Mouse (Mus musculus) heart, postnatal 0 days (tissue): Measurements from ENCODE around the gene Glmp. TPM values are rescaled to one million over a fixed set of nuclear protein-coding genes. Genes with fewer than 3 reads are reported as not detected.

Source experiments
- ATAC-seq: fragments of 200-750 bp; cut with Nextera tagmentation; 2 replicates; pipeline ENCODE4 v1.8.0; 2017; ENCODE audit warnings: low read depth, moderate number of reproducible peaks, moderate library complexity; ENCODE audit not compliant: insufficient read depth
- DNase-seq: peaks from one replicate; pipeline ENCODE4 v3.0.0-alpha.2; 2016; ENCODE audit warnings: low spot score
- H3K27ac ChIP-seq: fragments of 300-500 bp; sonication (generic); 2 replicates; pipeline ENCODE4 v1.5.1; 2014; ENCODE audit warnings: low read depth, mild to moderate bottlenecking
- H3K27me3 ChIP-seq: fragments of 300-500 bp; sonication (generic); 2 replicates; pipeline ENCODE4 v1.6.1; 2014; ENCODE audit warnings: low read length, mixed read lengths; ENCODE audit not compliant: control insufficient read depth, insufficient read depth
- H3K36me3 ChIP-seq: fragments of 300-500 bp; sonication (generic); replicated peaks from 2 replicates; pipeline ENCODE4 v1.6.1; 2014; ENCODE audit warnings: low read length, mixed read lengths; ENCODE audit not compliant: control insufficient read depth, insufficient read depth
- H3K4me1 ChIP-seq: fragments of 300-500 bp; sonication (generic); 2 replicates; pipeline ENCODE4 v1.6.1; 2014; ENCODE audit warnings: antibody characterized with exemption; ENCODE audit not compliant: control insufficient read depth, insufficient read depth
- H3K4me2 ChIP-seq: fragments of 300-500 bp; sonication (generic); 2 replicates; pipeline ENCODE4 v1.6.1; 2014; ENCODE audit warnings: low read depth, mild to moderate bottlenecking, low read length, moderate library complexity
- H3K4me3 ChIP-seq: fragments of 300-500 bp; sonication (generic); 2 replicates; pipeline ENCODE4 v1.5.1; 2014; ENCODE audit warnings: low read depth, low read length
- H3K9ac ChIP-seq: fragments of 300-500 bp; sonication (generic); replicated peaks from 2 replicates; pipeline ENCODE4 v1.6.1; 2014; ENCODE audit warnings: low read depth, low read length, mixed read lengths
- H3K9me3 ChIP-seq: fragments of 300-500 bp; sonication (generic); replicated peaks from 2 replicates; pipeline ENCODE4 v1.6.1; 2016; ENCODE audit warnings: low read length; ENCODE audit not compliant: control insufficient read depth
- CTCF ChIP-seq: IDR thresholded peaks from 2 replicates; pipeline ENCODE4 v1.5.1; 2016; ENCODE audit warnings: antibody characterized with exemption, control low read depth, low read depth
- EP300 ChIP-seq: IDR thresholded peaks from 2 replicates; pipeline ENCODE4 v1.6.1; 2016; ENCODE audit warnings: antibody characterized with exemption, low read depth
- WGBS: fragments of 180-500 bp; shearing (Covaris S2); extraction: QIAGEN DNeasy Blood & Tissue Kit; methylation state at CpG from one replicate; pipeline ENCODE4 v1.1.7; 2014; 5-methylcytosine and 5-hydroxymethylcytosine counted together
- polyA plus RNA-seq: library from polyadenylated mRNA; unstranded; fragments of >200 nt; fragmentation: Nextera tagmentation; extraction: Ambion mirVana; gene quantifications from 2 replicates; pipeline ENCODE4 v1.2.1, GENCODE M21; 2015
- total RNA-seq: library from RNA; depleted of rRNA; stranded (reverse); fragments of >200 nt; gene quantifications from 2 replicates; pipeline ENCODE4 v1.2.3, GENCODE M21; 2014; ENCODE audit warnings: low replicate concordance

Glmp gene
- total and polyA plus RNA-seq, 2 experiments from 2014 or later = 75.1 to 129 TPM

DNA sequence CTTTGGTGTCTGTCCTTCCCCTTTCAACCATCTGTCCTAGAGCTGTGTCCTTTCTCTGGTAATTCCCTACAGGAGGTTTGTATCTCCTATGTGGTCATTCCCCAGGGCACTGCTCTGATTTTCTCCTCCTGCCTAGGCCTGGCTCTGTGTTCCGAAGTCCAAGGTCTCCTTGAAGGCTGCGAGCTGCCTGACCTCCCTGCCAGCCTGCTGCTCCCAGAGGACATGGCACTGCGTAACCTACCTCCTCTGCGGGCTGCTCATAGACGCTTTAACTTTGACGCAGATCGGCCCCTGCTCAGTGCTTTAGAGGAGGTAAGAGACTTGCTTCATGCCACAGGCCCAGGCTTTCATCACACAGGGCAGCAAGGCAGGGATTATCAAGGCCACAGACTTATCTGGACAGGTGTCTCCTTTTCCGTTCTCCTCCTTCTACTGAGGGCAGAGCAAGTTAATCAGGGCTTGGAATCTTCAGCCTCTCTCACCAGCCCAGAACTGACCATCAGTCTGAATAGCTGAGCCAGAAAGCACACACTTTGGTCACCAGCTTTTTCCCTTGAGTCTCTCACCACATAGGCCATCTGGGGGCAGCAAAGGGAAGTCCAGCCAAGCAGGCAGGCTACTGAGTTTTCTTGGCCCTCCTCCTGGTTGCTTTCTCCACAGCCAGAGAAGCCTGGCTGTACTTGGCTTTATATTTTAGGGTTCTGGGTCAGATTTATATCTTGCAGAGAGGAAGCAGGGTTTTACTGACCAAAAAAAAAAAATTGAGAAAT lies 29.8 kb downstream of the Glmp start:
- no peak overlapping the region for H3K9ac ChIP-seq
- H3K27ac ChIP-seq = no peak overlapping the region
- H3K4me2 ChIP-seq = no peak overlapping the region
- no peak overlapping the region for H3K4me3 ChIP-seq
- no peaks in the 10 kb centered on the region for H3K9me3 ChIP-seq
- WGBS = 87% methylated on average over 8 of the region's 8 CpGs
- no peaks in the 10 kb centered on the region for H3K4me1 ChIP-seq
- no peak for TF ChIP-seq EP300
- TF ChIP-seq CTCF = peak; percentile 12; the same call in 1 of the 2 replicates
- peaks cover 100% of the 10 kb centered on the region for H3K36me3 ChIP-seq
- ATAC-seq = no peak
- DNase-seq = no peak
- no peaks in the 10 kb centered on the region for H3K27me3 ChIP-seq

DNA sequence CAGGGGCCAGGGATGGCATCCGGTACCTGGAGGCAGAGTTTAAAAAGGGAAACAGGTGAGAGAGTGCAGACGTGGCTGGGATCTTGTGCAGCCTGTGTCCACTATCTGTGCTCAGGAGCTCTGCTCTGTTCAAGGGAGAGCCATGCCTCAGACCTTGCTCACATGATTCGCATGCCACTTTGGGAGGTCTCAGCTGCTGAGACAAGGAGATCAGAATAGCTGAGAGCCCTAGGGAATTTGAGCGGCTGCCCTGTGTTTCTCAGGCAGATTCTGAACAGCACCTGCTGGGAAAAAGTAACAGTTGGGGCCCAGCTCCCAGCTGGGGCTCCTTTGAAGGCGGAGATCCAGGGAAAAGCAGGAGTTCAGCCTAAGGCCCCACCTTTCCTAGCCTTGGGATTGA lies 34.8 kb downstream of the Glmp start:
- Histone ChIP-seq H3K4me3 (no peak overlapping the region), H3K9me3 (no peaks in the 10 kb centered on the region), H3K27ac (no peak overlapping the region), H3K9ac (0 out of 2 replicates have a peak overlapping the region, but pooled peaks have one; percentile 2), H3K27me3 (no peaks in the 10 kb centered on the region), H3K36me3 (peaks cover 79% of the 10 kb centered on the region), H3K4me1 (no peaks in the 10 kb centered on the region; the same call in 1 of the 2 replicates), H3K4me2 (no peak overlapping the region)
- TF ChIP-seq CTCF (no peak), EP300 (no peak)
- DNase-seq (no peak), ATAC-seq (no peak)
- WGBS = 44% methylated on average over 5 of the region's 5 CpGs

- 0 out of 2 replicates have a peak overlapping the region, but pooled peaks have one; percentile 2 for H3K9ac ChIP-seq
Measured at GRCm38 (mm10) chr3:88359989-88360388, 35.2 kb downstream of the Glmp start.

GRCm38 (mm10) chr3:88361096-88361495 lies 36.3 kb downstream of the Glmp start:
- Histone ChIP-seq H3K9ac (no peak overlapping the region; the same call in 1 of the 2 replicates), H3K4me2 (no peak overlapping the region), H3K4me1 (no peaks in the 10 kb centered on the region; the same call in 1 of the 2 replicates), H3K36me3 (peaks cover 65% of the 10 kb centered on the region), H3K9me3 (no peaks in the 10 kb centered on the region), H3K4me3 (no peak overlapping the region), H3K27me3 (peaks cover 9% of the 10 kb centered on the region), H3K27ac (no peak overlapping the region)
- 62% methylated on average over 6 of the region's 6 CpGs for WGBS
- no peak for TF ChIP-seq CTCF
- no peak for ATAC-seq
- DNase-seq = no peak

More at GRCm38 (mm10) chr3:88359989-88360388, 35.2 kb downstream of the Glmp start:
- H3K4me2 ChIP-seq = no peak overlapping the region
- H3K4me3 ChIP-seq = no peak overlapping the region
- peaks cover 76% of the 10 kb centered on the region for H3K36me3 ChIP-seq
- DNase-seq (no peak), ATAC-seq (no peak)
- TF ChIP-seq EP300 (no peak), CTCF (no peak)
- H3K9me3 ChIP-seq = no peaks in the 10 kb centered on the region
- H3K27me3 ChIP-seq = no peaks in the 10 kb centered on the region
- WGBS = 66% methylated on average over 3 of the region's 3 CpGs
- H3K27ac ChIP-seq = no peak overlapping the region
- H3K4me1 ChIP-seq = no peaks in the 10 kb centered on the region; the same call in 1 of the 2 replicates

DNA sequence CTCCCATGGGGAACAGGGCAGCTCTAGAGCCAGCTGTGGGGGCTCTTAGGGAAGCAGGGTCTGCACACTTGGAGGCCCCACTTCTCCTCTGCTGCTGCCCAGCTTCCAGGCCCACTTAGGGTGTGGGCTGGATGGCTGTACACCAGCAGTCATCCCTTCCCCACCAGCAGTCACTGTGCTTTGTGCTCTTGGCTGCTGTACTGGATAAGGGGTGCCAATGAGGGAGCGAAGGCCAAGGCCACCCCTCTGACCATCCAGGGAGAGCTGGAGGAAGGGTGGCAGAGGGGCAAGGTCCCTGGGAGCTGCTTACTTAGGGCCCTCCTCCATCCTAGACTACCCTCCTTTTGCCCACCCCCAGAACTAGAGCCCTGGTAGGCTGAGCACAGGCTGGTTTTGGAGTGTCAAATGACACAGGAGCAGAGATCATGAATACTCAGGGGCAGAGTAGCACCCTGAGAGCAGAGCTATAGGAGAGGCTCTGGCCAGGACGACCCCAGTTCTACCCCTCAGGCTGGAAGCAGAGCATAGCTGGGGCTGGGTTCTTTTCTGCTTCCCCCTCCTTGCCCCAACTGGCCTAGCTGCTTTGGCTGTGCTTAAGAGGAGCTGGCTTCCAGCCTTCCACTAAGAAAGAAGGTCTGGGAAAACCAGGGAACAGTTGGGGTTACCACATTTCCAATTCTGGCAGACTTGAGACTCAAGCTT lies 36.9 kb downstream of the Glmp start:
- TF ChIP-seq EP300 (no peak), CTCF (no peak)
- no peak overlapping the region for H3K4me3 ChIP-seq
- no peak overlapping the region for H3K4me2 ChIP-seq
- peaks cover 10% of the 10 kb centered on the region for H3K27me3 ChIP-seq
- DNase-seq (no peak), ATAC-seq (no peak)
- no peak overlapping the region for H3K27ac ChIP-seq
- H3K4me1 ChIP-seq = no peaks in the 10 kb centered on the region; the same call in 1 of the 2 replicates
- no peaks in the 10 kb centered on the region for H3K9me3 ChIP-seq
- no peak overlapping the region for H3K9ac ChIP-seq
- 78% methylated on average over 2 of the region's 2 CpGs for WGBS
- peaks cover 58% of the 10 kb centered on the region for H3K36me3 ChIP-seq
